Mouse (Mus musculus) brown adipose tissue, adult 24 weeks (tissue): Measurements from ENCODE around the gene Ptprcap. TPM values are rescaled to one million over a fixed set of nuclear protein-coding genes. Genes with fewer than 3 reads are reported as not detected.
"Not testable (repeated sequence)": the region's sequence is repeated elsewhere in the genome, so short reads cannot be mapped to it uniquely, and the experiment has no call there.

Source experiments
- H3K27ac ChIP-seq: fragments of 200-500 bp; replicated peaks from 2 replicates; pipeline ENCODE4 v1.5.1; 2012; ENCODE audit warnings: low read depth, mild to moderate bottlenecking, low read length
- H3K4me1 ChIP-seq: fragments of 200-500 bp; 2 replicates; pipeline ENCODE4 v1.6.1; 2012; ENCODE audit warnings: low read length, mixed read lengths; ENCODE audit not compliant: control insufficient read depth, insufficient read depth, insufficient read length
- H3K4me3 ChIP-seq: fragments of 200-500 bp; 2 replicates; pipeline ENCODE4 v1.5.1; 2012; ENCODE audit warnings: low read depth, mild to moderate bottlenecking, low read length, moderate library complexity; ENCODE audit not compliant: insufficient read depth
- polyA plus RNA-seq: library from polyadenylated mRNA; stranded (reverse); fragments of >200 nt; gene quantifications from 2 replicates; pipeline ENCODE4 v1.2.4, GENCODE M21; 2012; ENCODE audit not compliant: missing spikeins, insufficient read depth, insufficient read length

The Ptprcap gene
- polyA plus RNA-seq, 1 experiment: 1.3 TPM

GRCm38 (mm10) chr19:4135229-4135962 lies 18.0 kb upstream of the Ptprcap start:
- peak overlapping the region; percentile 76 for H3K27ac ChIP-seq
- H3K4me3 ChIP-seq, H3K4me1 ChIP-seq: not testable (repeated sequence)

- not testable (repeated sequence) for H3K27ac ChIP-seq, H3K4me1 ChIP-seq, H3K4me3 ChIP-seq
Observed at GRCm38 (mm10) chr19:4135963-4136345, 17.4 kb upstream of the Ptprcap start.

- Histone ChIP-seq H3K4me1 (peaks cover 7% of the 10 kb centered on the region), H3K4me3 (no peak overlapping the region), H3K27ac (no peak overlapping the region)
Observed at GRCm38 (mm10) chr19:4136463-4136862, 16.9 kb upstream of the Ptprcap start.

- Histone ChIP-seq H3K4me1 (peaks cover 14% of the 10 kb centered on the region), H3K4me3 (no peak overlapping the region), H3K27ac (no peak overlapping the region)
Observed at GRCm38 (mm10) chr19:4137913-4138312, 15.5 kb upstream of the Ptprcap start.

- H3K27ac ChIP-seq: no peak within 1 kb of the TSS
- no peak within 1 kb of the TSS for H3K4me3 ChIP-seq
- peaks cover 25% of the 10 kb centered on the region for H3K4me1 ChIP-seq
Observed at GRCm38 (mm10) chr19:4139446-4139845, 14.0 kb upstream of the Ptprcap start, which contains the start of gene Gpr152. Gpr152 (plus strand) TSS chr19:4139787.

- Histone ChIP-seq H3K27ac (no peak overlapping the region), H3K4me1 (peaks cover 26% of the 10 kb centered on the region)
Observed at GRCm38 (mm10) chr19:4140147-4140546, 13.3 kb upstream of the Ptprcap start.

GRCm38 (mm10) chr19:4142416-4143173 lies 10.8 kb upstream of the Ptprcap start:
- H3K27ac ChIP-seq: no peak overlapping the region
- H3K4me3 ChIP-seq: no peak overlapping the region
- peaks cover 38% of the 10 kb centered on the region for H3K4me1 ChIP-seq

More at GRCm38 (mm10) chr19:4140147-4140546, 13.3 kb upstream of the Ptprcap start:
- no peak overlapping the region for H3K4me3 ChIP-seq

GRCm38 (mm10) chr19:4143759-4144268 lies 9.6 kb upstream of the Ptprcap start, which contains the start of gene Cabp4:
Cabp4 (minus strand) TSS chr19:4144033.
- peak within 1 kb of the TSS; percentile 69 for H3K27ac ChIP-seq
- H3K4me1 ChIP-seq: peaks cover 44% of the 10 kb centered on the region

GRCm38 (mm10) chr19:4144550-4145498 lies 8.6 kb upstream of the Ptprcap start:
- Histone ChIP-seq H3K4me3 (no peak overlapping the region), H3K4me1 (peaks cover 51% of the 10 kb centered on the region), H3K27ac (peak overlapping the region; percentile 69)

More at GRCm38 (mm10) chr19:4143759-4144268, 9.6 kb upstream of the Ptprcap start, which contains the start of gene Cabp4:
- H3K4me3 ChIP-seq: no peak within 1 kb of the TSS

GRCm38 (mm10) chr19:4145936-4146335 lies 7.5 kb upstream of the Ptprcap start:
- H3K27ac ChIP-seq: peak overlapping the region; percentile 27; the same call in 1 of the 2 replicates
- H3K4me3 ChIP-seq: no peak overlapping the region
- H3K4me1 ChIP-seq: peaks cover 54% of the 10 kb centered on the region

- Histone ChIP-seq H3K4me1 (peaks cover 54% of the 10 kb centered on the region), H3K27ac (peak overlapping the region; percentile 70), H3K4me3 (no peak overlapping the region)
Observed at GRCm38 (mm10) chr19:4146366-4147021, 6.9 kb upstream of the Ptprcap start.

- Histone ChIP-seq H3K4me1 (peaks cover 54% of the 10 kb centered on the region), H3K27ac (peak overlapping the region; percentile 76), H3K4me3 (no peak overlapping the region)
Observed at GRCm38 (mm10) chr19:4147022-4147405, 6.4 kb upstream of the Ptprcap start.

- peaks cover 50% of the 10 kb centered on the region for H3K4me1 ChIP-seq
- H3K27ac ChIP-seq: peak overlapping the region; percentile 76
- peak overlapping the region; percentile 32 for H3K4me3 ChIP-seq
Observed at GRCm38 (mm10) chr19:4147782-4148490, 5.5 kb upstream of the Ptprcap start.

- H3K4me3 ChIP-seq: peak within 1 kb of the TSS; percentile 80
- H3K4me1 ChIP-seq: peaks cover 51% of the 10 kb centered on the region
- peak within 1 kb of the TSS; percentile 76 for H3K27ac ChIP-seq
Observed at GRCm38 (mm10) chr19:4148491-4148806, 5.0 kb upstream of the Ptprcap start, which contains the start of gene Coro1b. Coro1b (plus strand) TSS chr19:4148619.
